ENCODE assay signal across 8 mouse cellular contexts in the genomic region with DNA sequence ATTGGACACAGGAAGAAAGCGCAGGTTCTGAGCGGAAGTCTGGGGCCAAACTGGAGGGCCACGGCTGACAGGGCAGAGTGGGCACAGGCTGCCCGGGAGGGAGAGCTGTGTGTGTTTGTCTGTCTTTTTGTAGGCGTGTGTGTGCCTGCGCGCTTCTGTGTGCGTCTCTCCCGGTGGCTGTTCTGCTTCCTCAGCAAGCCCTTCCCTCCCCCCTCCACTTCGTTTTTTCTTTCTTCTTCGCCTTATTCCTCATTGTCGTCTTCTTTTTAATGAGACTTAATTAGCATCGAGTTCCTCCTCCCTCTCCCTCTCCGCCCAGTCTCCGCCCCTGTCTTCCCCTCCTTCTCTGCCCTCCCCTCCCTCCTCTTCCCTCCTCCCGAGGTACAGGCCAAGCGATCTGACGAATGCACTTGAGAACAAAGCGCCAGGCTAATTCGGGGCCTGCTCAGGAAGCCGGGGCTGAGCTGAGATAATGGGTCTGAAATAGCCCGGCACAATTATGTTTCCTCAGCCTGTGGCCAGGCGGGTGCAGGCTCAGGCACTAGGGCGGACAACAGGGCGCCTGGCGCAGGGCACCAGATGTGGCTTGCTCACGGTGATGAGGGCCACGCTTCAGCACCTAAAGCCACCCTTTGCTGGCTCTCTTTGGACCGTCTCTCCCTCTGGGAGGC.
DNase-seq lines count a peak whose midpoint lies in the region.

No protein-coding gene starts in this region.

- peak; percentile 15 to 18 for DNase-seq in spleen, adult 18-20 months
- DNase-seq in spleen, adult 12 weeks (ENCODE audit: low spot score) = no peak
- peak; percentile 17 to 27 for DNase-seq in cerebellum, postnatal 36 days
- peak; percentile 27 for DNase-seq in gastrocnemius, postnatal 10 days
- DNase-seq in induced T-regulatory cell, adult 2 months (ENCODE audit: low read depth) = peak; percentile 1
- DNase-seq in left cerebral cortex, adult 8-10 months (ENCODE audit: low spot score in 2 of 2) = peak; percentile 23 to 39
- DNase-seq in lung, postnatal 4 days = peak; percentile 78 to 87
- DNase-seq in right cerebral cortex, postnatal 36 days (ENCODE audit: low spot score in 2 of 2) = peak; percentile 24 to 46
